Mouse (Mus musculus) liver, postnatal 0 days (tissue): ENCODE measurements at regions not wholly inside any gene's neighbourhood (a gene's known extent, or its start where the extent isn't known, plus 50 kb on each side); places are given as distances from the start of the nearest gene placed in this dataset.

Experiments
- CTCF ChIP-seq: sonication (generic); IDR thresholded peaks from 2 replicates; pipeline ENCODE4 v1.5.1; 2016; ENCODE audit warnings: antibody characterized with exemption, low read depth
- EP300 ChIP-seq: IDR thresholded peaks from 2 replicates; pipeline ENCODE4 v1.6.1; 2016; ENCODE audit warnings: antibody characterized with exemption, low read depth, mild to moderate bottlenecking

GRCm38 (mm10) chr6:11730667-11731066 is 176.6 kb downstream of the Ndufa4 start:
- TF ChIP-seq EP300 (no peak), CTCF (no peak)
